Mouse (Mus musculus): Measurements from ENCODE around the gene Thsd4. TPM values are rescaled to one million over a fixed set of nuclear protein-coding genes. Genes with fewer than 3 reads are reported as not detected.
A peak's percentile ranks its signal among the peaks of the same experiment; 100 is the strongest.

The Thsd4 gene
- polyA plus RNA-seq, 1 experiment from 2014 or later, result 4.5 TPM

DNA sequence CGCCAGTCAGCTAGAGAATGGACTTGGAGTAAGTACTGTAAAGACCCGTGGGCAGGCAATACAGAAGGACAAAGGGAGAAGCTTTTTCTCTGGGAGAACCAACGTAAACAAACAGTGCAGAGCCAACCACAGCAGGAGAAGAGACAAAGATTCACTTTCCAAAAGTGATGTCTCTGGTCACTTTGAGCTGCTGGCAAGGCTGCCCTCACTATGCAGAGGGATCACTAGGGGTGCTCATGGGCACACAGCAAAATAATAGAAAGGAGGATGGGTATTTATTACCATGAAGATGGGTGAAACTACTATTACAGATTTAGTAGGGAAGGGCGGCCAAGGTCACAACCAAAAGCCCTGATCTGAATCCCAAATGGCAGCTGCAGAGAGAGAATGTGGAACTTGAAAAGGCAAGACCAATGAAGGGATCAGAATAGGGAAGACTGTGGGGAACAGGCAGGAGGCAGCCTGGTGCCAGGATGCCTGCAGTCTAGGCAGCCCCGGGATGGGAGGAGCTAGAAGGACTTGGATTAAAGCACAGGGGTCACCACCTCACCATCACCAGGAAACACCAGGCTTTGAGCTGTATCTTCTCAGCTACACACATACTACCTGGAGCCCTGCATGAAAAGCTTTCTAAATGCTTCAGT is 450.1 kb downstream of the Thsd4 start:
- Histone ChIP-seq H3K9me3 (ENCODE audit: control insufficient read depth, low read length) (no peaks in the 10 kb centered on the region), H3K9ac (ENCODE audit: low read depth, low read length) (no peak overlapping the region), H3K36me3 (ENCODE audit: control insufficient read depth, insufficient read depth, low read length) (no peaks in the 10 kb centered on the region), H3K27ac (ENCODE audit: low read depth, low read length) (no peak overlapping the region), H3K4me2 (ENCODE audit: low read length) (no peak overlapping the region), H3K4me1 (ENCODE audit: control insufficient read depth, insufficient read depth, low read depth, low read length) (no peaks in the 10 kb centered on the region; the same call in 1 of the 2 replicates), H3K4me3 (ENCODE audit: low read length) (no peak overlapping the region), H3K27me3 (replicated peaks; ENCODE audit: control insufficient read depth, insufficient read depth, low read length) (no peaks in the 10 kb centered on the region)
- WGBS, result 22% methylated on average over 5 of the region's 5 CpGs
- ATAC-seq, result peak; percentile 40; the same call in 1 of the 2 replicates

DNA sequence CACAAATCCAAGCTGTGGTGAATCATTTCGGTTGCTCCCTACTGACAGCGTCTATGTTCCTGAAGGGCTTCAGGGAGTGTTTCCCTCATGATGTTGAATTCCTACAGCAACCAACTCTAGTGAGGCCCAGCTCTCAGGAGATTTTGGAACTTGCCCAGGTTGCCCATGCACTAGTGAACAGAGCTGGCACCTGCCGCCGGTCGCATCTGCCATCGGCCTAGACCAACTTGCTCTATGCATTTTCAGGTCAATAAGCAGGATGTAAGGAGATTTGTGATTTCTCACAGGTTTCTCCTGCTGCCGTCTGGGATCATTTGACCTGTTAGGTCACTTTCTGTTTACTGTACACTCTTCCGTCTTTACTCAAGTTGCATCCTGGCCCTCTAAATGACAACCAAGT is 454.6 kb downstream of the Thsd4 start:
- 89% methylated on average over 8 of the region's 8 CpGs for WGBS
- H3K9ac ChIP-seq (ENCODE audit: low read depth, low read length), result no peak overlapping the region
- no peak overlapping the region for H3K4me3 ChIP-seq (ENCODE audit: low read length)
- H3K36me3 ChIP-seq (ENCODE audit: control insufficient read depth, insufficient read depth, low read length), result no peaks in the 10 kb centered on the region
- no peak overlapping the region for H3K4me2 ChIP-seq (ENCODE audit: low read length)
- H3K27me3 ChIP-seq (replicated peaks; ENCODE audit: control insufficient read depth, insufficient read depth, low read length), result no peaks in the 10 kb centered on the region
- no peaks in the 10 kb centered on the region for H3K9me3 ChIP-seq (ENCODE audit: control insufficient read depth, low read length)
- H3K27ac ChIP-seq (ENCODE audit: low read depth, low read length), result no peak overlapping the region
- no peaks in the 10 kb centered on the region; the same call in 1 of the 2 replicates for H3K4me1 ChIP-seq (ENCODE audit: control insufficient read depth, insufficient read depth, low read depth, low read length)
- no peak for ATAC-seq

DNA sequence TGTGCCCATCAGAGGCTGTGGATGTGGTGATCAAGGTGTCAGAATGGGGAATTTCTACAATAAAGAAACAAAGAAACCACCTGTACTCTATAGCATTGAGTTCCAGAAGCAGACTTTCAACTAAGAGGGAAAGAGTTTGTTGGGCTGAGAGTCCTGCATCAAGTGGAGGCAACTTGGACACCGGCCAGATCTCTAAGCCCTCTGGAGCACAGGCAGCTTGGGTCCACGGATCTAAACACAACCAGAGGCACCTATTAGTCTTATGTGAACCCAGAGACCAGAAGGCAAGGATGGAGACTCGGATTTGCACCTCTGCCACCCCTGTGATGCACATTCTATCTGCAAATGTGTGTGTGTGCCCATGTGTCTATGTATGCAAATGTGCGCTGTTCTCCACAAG is 456.7 kb downstream of the Thsd4 start:
- H3K4me3 ChIP-seq (ENCODE audit: low read length), result no peak overlapping the region
- H3K4me1 ChIP-seq (ENCODE audit: control insufficient read depth, insufficient read depth, low read depth, low read length), result no peaks in the 10 kb centered on the region
- no peaks in the 10 kb centered on the region for H3K27me3 ChIP-seq (replicated peaks; ENCODE audit: control insufficient read depth, insufficient read depth, low read length)
- WGBS, result 77% methylated on average over 4 of the region's 4 CpGs
- H3K9me3 ChIP-seq (ENCODE audit: control insufficient read depth, low read length), result no peaks in the 10 kb centered on the region
- no peaks in the 10 kb centered on the region for H3K36me3 ChIP-seq (ENCODE audit: control insufficient read depth, insufficient read depth, low read length)
- no peak for ATAC-seq
- H3K4me2 ChIP-seq (ENCODE audit: low read length), result no peak overlapping the region
- no peak overlapping the region for H3K9ac ChIP-seq (ENCODE audit: low read depth, low read length)
- H3K27ac ChIP-seq (ENCODE audit: low read depth, low read length), result no peak overlapping the region

DNA sequence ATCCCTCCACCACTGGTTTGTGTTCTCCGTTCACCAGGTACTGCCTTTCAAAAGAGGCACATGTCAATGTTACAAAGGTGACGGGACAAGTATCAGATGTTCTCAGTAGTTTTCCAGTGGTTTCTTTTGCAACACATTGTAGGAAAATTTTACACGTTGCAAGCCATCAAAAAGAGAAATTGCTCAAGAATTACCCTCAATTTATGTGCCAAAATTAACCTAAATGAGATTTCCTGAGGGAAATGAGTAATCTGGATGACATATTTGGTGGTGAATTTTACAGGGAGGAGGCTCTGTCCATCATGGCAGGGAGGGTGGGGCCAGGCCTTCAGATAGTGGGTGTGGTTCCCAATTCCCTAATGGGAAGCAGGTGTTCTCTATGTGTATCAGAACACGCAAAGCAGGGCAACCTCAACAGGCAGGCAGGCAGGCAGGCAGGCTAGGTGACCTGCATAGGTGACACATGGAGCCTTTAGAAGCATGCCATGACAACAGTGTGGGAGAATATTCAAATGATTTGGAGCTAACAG is 458.6 kb downstream of the Thsd4 start:
- WGBS, result 74% methylated on average over 4 of the region's 4 CpGs
- Histone ChIP-seq H3K4me2 (ENCODE audit: low read length) (no peak overlapping the region), H3K4me3 (ENCODE audit: low read length) (no peak overlapping the region)

DNA sequence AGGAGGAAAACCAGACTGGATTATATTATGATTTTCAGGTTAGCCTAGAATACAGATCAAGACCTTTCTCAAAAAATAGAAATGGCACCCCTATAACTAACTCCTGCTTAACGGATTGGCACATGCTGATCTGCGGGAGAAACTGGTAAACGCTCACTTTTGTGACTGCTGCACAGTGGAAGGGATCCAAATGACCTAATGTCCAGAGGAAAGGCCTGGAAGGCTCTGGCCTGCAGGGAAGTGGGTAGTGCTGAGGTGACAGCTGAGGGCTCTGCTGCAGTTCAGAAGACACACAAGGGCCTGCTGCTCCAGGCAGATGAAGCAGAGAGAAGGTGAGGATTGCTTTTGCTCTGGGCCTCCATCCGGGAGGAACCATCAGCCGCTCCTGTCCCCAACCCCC is 465.7 kb downstream of the Thsd4 start:
- no peak overlapping the region for H3K4me3 ChIP-seq (ENCODE audit: low read length)
- H3K27me3 ChIP-seq (replicated peaks; ENCODE audit: control insufficient read depth, insufficient read depth, low read length), result no peaks in the 10 kb centered on the region
- H3K4me1 ChIP-seq (ENCODE audit: control insufficient read depth, insufficient read depth, low read depth, low read length), result no peaks in the 10 kb centered on the region
- H3K36me3 ChIP-seq (ENCODE audit: control insufficient read depth, insufficient read depth, low read length), result no peaks in the 10 kb centered on the region
- ATAC-seq, result no peak
- no peak overlapping the region for H3K4me2 ChIP-seq (ENCODE audit: low read length)
- no peak overlapping the region for H3K9ac ChIP-seq (ENCODE audit: low read depth, low read length)
- WGBS, result 86% methylated on average over 5 of the region's 5 CpGs
- H3K27ac ChIP-seq (ENCODE audit: low read depth, low read length), result no peak overlapping the region
- no peaks in the 10 kb centered on the region for H3K9me3 ChIP-seq (ENCODE audit: control insufficient read depth, low read length)

More for the DNA sequence above, 458.6 kb downstream of the Thsd4 start:
- H3K9ac ChIP-seq (ENCODE audit: low read depth, low read length), result no peak overlapping the region
- no peaks in the 10 kb centered on the region for H3K9me3 ChIP-seq (ENCODE audit: control insufficient read depth, low read length)
- H3K4me1 ChIP-seq (ENCODE audit: control insufficient read depth, insufficient read depth, low read depth, low read length), result no peaks in the 10 kb centered on the region
- H3K27ac ChIP-seq (ENCODE audit: low read depth, low read length), result no peak overlapping the region
- H3K36me3 ChIP-seq (ENCODE audit: control insufficient read depth, insufficient read depth, low read length), result no peaks in the 10 kb centered on the region
- no peaks in the 10 kb centered on the region for H3K27me3 ChIP-seq (replicated peaks; ENCODE audit: control insufficient read depth, insufficient read depth, low read length)
- ATAC-seq, result no peak

DNA sequence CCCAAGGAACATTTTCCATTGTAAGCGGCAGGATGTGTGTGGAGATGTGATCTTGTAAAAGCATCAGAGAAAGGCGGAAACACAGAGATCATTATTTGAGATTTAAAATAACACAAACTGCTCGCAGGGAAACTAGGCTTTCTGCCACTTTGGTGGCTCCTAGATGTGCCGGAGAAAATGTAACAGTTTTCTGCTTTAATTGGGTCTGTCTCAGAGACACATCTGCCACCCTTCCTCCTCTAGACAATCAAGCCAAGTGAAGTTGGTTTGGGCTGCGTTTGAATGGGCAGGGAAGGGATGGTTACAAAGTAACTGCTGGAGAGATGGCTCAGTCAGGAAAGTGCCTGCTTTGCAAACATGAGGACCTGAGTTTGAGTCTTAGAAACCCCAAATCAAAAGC is 466.9 kb downstream of the Thsd4 start:
- Histone ChIP-seq H3K27ac (ENCODE audit: low read depth, low read length) (no peak overlapping the region; the same call in 1 of the 2 replicates), H3K4me3 (ENCODE audit: low read length) (no peak overlapping the region), H3K36me3 (ENCODE audit: control insufficient read depth, insufficient read depth, low read length) (no peaks in the 10 kb centered on the region), H3K4me1 (ENCODE audit: control insufficient read depth, insufficient read depth, low read depth, low read length) (no peaks in the 10 kb centered on the region), H3K9me3 (ENCODE audit: control insufficient read depth, low read length) (no peaks in the 10 kb centered on the region), H3K9ac (ENCODE audit: low read depth, low read length) (no peak overlapping the region), H3K4me2 (ENCODE audit: low read length) (no peak overlapping the region), H3K27me3 (replicated peaks; ENCODE audit: control insufficient read depth, insufficient read depth, low read length) (no peaks in the 10 kb centered on the region)
- ATAC-seq, result no peak
- WGBS, result 46% methylated on average over 5 of the region's 5 CpGs

DNA sequence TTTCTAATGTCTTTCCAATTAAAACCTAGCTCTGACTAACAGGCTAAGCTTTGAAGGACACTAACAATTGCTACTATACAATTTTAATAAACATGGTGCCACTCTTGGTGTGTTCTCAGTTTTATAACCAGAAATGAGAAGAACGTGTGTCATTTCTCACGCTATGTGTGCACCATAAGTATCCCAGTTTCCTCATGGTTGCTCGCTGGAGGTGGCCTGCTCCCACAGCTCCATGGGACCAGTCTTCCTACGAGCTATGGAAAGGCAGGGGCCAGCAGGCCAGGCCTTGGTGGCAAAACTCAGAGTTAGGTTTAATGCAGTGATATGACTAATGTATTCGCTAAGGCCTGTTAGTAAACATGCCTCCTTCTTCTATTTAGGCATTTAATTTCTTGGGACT is 468.7 kb downstream of the Thsd4 start:
- Histone ChIP-seq H3K36me3 (ENCODE audit: control insufficient read depth, insufficient read depth, low read length) (no peaks in the 10 kb centered on the region), H3K27ac (ENCODE audit: low read depth, low read length) (no peak overlapping the region), H3K9me3 (ENCODE audit: control insufficient read depth, low read length) (no peaks in the 10 kb centered on the region), H3K9ac (ENCODE audit: low read depth, low read length) (no peak overlapping the region), H3K4me2 (ENCODE audit: low read length) (no peak overlapping the region), H3K4me1 (ENCODE audit: control insufficient read depth, insufficient read depth, low read depth, low read length) (no peaks in the 10 kb centered on the region), H3K27me3 (replicated peaks; ENCODE audit: control insufficient read depth, insufficient read depth, low read length) (no peaks in the 10 kb centered on the region), H3K4me3 (ENCODE audit: low read length) (no peak overlapping the region)
- 90% methylated on average over 5 of the region's 5 CpGs for WGBS
- ATAC-seq, result no peak

DNA sequence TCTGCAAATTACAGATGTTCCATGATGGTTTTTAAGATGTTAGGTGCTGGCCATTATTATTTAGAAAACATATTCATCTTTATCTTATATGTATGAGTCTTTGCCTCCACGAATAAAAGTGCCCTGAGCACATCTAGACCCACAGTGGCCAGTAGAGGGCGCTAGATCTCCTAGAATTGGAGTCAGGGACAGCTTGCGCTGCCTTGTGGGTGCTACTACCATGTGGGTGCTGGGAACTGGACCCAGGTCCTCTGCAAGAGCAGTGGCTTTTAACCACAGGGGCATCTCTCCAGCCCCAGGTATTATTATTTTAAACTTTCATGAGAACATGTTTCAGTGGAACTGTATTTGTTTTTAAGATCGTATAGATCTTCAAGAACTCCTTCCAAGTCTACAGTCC is 469.4 kb downstream of the Thsd4 start:
- Histone ChIP-seq H3K27me3 (replicated peaks; ENCODE audit: control insufficient read depth, insufficient read depth, low read length) (no peaks in the 10 kb centered on the region), H3K4me2 (ENCODE audit: low read length) (no peak overlapping the region), H3K4me1 (ENCODE audit: control insufficient read depth, insufficient read depth, low read depth, low read length) (no peaks in the 10 kb centered on the region), H3K4me3 (ENCODE audit: low read length) (no peak overlapping the region), H3K27ac (ENCODE audit: low read depth, low read length) (no peak overlapping the region), H3K36me3 (ENCODE audit: control insufficient read depth, insufficient read depth, low read length) (no peaks in the 10 kb centered on the region), H3K9me3 (ENCODE audit: control insufficient read depth, low read length) (no peaks in the 10 kb centered on the region), H3K9ac (ENCODE audit: low read depth, low read length) (no peak overlapping the region)
- no peak for ATAC-seq
- 78% methylated on average over 4 of the region's 4 CpGs for WGBS

DNA sequence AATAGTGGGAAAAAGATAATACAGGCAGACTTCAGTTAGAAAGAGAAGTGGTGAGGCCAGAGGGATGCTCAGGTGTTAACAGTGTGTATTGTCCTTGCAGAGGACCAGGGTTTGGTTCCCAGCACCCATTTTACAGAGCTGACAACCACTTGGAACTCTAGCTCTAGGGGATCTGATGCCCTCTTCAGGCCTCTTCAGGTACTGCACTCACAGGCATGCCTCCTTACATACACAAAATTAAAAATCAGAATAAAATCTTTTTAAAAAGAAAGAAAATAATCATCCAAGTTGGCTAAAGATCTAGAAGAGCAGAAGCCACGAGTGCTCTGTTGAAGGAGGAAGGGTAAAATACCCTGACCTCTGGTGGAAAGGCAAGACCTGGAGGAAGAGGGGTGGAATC is 478.7 kb downstream of the Thsd4 start:
- Histone ChIP-seq H3K36me3 (ENCODE audit: control insufficient read depth, insufficient read depth, low read length) (no peaks in the 10 kb centered on the region), H3K9me3 (ENCODE audit: control insufficient read depth, low read length) (no peaks in the 10 kb centered on the region), H3K27me3 (replicated peaks; ENCODE audit: control insufficient read depth, insufficient read depth, low read length) (no peaks in the 10 kb centered on the region), H3K4me2 (ENCODE audit: low read length) (no peak overlapping the region), H3K9ac (ENCODE audit: low read depth, low read length) (no peak overlapping the region), H3K4me1 (ENCODE audit: control insufficient read depth, insufficient read depth, low read depth, low read length) (no peaks in the 10 kb centered on the region), H3K4me3 (ENCODE audit: low read length) (no peak overlapping the region), H3K27ac (ENCODE audit: low read depth, low read length) (no peak overlapping the region)
- ATAC-seq, result no peak
- 83% methylated on average over 1 of the region's 1 CpGs for WGBS
